Mouse (Mus musculus) liver, embryonic 16.5 days (tissue): ENCODE data around the gene Coq7. TPM values are rescaled to one million over a fixed set of nuclear protein-coding genes. Genes with fewer than 3 reads are reported as not detected.

Experiments
- ATAC-seq: fragments of 200-750 bp; cut with Nextera tagmentation; 2 replicates; pipeline ENCODE4 v1.8.0; 2017; ENCODE audit warnings: low read depth, mild to moderate bottlenecking, moderate number of reproducible peaks, moderate library complexity
- H3K27ac ChIP-seq: fragments of 300-500 bp; sonication (generic); 2 replicates; pipeline ENCODE4 v1.5.1; 2014; ENCODE audit warnings: mild to moderate bottlenecking, low read length
- H3K27me3 ChIP-seq: fragments of 300-500 bp; sonication (generic); 2 replicates; pipeline ENCODE4 v1.6.1; 2014; ENCODE audit warnings: low read depth, low read length, mixed read lengths; ENCODE audit not compliant: control insufficient read depth, insufficient read depth
- H3K36me3 ChIP-seq: fragments of 300-500 bp; sonication (generic); 2 replicates; pipeline ENCODE4 v1.6.1; 2014; ENCODE audit warnings: mild to moderate bottlenecking; ENCODE audit not compliant: control insufficient read depth, insufficient read depth
- H3K4me1 ChIP-seq: fragments of 300-500 bp; sonication (generic); 2 replicates; pipeline ENCODE4 v1.6.1; 2014; ENCODE audit warnings: low read depth, low read length, mixed read lengths; ENCODE audit not compliant: control insufficient read depth
- H3K4me2 ChIP-seq: fragments of 300-500 bp; sonication (generic); 2 replicates; pipeline ENCODE4 v1.6.1; 2014; ENCODE audit warnings: low read depth, low read length, mixed read lengths
- H3K4me3 ChIP-seq: fragments of 300-500 bp; sonication (generic); 2 replicates; pipeline ENCODE4 v1.5.1; 2014; ENCODE audit warnings: low read depth, mild to moderate bottlenecking, low read length
- H3K9ac ChIP-seq: fragments of 300-500 bp; sonication (generic); 2 replicates; pipeline ENCODE4 v1.6.1; 2014; ENCODE audit warnings: low read depth, low read length
- H3K9me3 ChIP-seq: fragments of 300-500 bp; sonication (generic); replicated peaks from 2 replicates; pipeline ENCODE4 v1.6.1; 2016; ENCODE audit warnings: low read length; ENCODE audit not compliant: control insufficient read depth
- WGBS: fragments of 180-500 bp; shearing (Covaris S2); extraction: QIAGEN DNeasy Blood & Tissue Kit; methylation state at CpG from one replicate; pipeline ENCODE4 v1.1.7; 2014; ENCODE audit not compliant: insufficient replicate concordance; 5-methylcytosine and 5-hydroxymethylcytosine counted together
- polyA plus RNA-seq: library from polyadenylated mRNA; unstranded; fragments of >200 nt; fragmentation: Nextera tagmentation; extraction: Ambion mirVana; gene quantifications from 2 replicates; pipeline ENCODE4 v1.2.1, GENCODE M21; 2015

Coq7 gene
- polyA plus RNA-seq, 1 experiment from 2014 or later = 32.7 TPM

DNA sequence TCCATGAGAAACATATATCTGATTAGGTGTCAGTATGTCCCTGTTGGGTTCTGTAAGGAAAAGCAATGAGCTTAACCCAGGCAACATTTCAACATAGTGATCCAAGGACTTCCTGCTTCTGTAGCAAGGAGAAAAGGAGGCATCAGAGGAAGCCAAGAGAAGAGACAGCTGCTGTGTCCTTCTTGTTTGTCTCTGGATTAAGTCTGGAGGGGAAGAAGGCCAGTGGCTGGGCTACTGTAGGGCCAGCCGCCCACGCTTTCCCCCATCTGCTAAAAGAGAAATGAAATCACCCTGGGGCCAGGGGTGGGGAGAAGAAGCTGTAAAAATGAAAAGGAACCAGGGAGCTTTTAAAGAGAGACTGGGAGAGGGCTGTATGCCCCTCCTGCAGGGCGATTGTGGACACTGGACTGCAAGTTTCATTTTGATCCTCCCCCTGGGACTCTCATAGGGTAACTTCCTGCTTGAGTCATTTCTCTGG is 54.3 kb downstream of the Coq7 start:
- H3K4me3 ChIP-seq = no peak overlapping the region
- H3K4me1 ChIP-seq = no peaks in the 10 kb centered on the region
- H3K4me2 ChIP-seq = no peak overlapping the region
- no peaks in the 10 kb centered on the region for H3K9me3 ChIP-seq
- 55% methylated on average over 3 of the region's 3 CpGs for WGBS
- ATAC-seq = no peak
- H3K9ac ChIP-seq = no peak overlapping the region
- H3K27me3 ChIP-seq = no peaks in the 10 kb centered on the region
- no peaks in the 10 kb centered on the region for H3K36me3 ChIP-seq
- no peak overlapping the region for H3K27ac ChIP-seq

DNA sequence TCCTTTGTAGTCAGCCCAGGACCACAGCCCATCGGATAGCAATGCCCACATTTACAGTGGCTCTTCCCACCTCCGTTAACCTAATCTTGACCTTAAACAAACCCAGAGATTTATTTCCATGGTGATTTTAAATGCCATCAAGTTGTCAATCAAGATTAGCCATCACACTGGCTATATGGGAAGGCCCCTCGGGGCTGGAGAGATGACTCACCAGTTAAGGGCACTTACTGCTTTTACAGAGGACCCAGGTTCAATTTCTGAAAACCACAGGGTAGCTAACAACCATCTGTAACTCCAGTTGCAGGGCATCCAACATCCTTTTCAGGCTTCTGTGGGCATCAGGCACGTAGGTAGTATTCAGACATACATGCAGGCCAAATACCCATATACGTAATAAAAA is 56.7 kb downstream of the Coq7 start:
- Histone ChIP-seq H3K9ac (no peak overlapping the region), H3K9me3 (no peaks in the 10 kb centered on the region), H3K4me1 (no peaks in the 10 kb centered on the region), H3K4me2 (no peak overlapping the region), H3K27me3 (no peaks in the 10 kb centered on the region), H3K27ac (no peak overlapping the region), H3K36me3 (no peaks in the 10 kb centered on the region), H3K4me3 (no peak overlapping the region)
- ATAC-seq = no peak
- WGBS = 59% methylated on average over 5 of the region's 5 CpGs

DNA sequence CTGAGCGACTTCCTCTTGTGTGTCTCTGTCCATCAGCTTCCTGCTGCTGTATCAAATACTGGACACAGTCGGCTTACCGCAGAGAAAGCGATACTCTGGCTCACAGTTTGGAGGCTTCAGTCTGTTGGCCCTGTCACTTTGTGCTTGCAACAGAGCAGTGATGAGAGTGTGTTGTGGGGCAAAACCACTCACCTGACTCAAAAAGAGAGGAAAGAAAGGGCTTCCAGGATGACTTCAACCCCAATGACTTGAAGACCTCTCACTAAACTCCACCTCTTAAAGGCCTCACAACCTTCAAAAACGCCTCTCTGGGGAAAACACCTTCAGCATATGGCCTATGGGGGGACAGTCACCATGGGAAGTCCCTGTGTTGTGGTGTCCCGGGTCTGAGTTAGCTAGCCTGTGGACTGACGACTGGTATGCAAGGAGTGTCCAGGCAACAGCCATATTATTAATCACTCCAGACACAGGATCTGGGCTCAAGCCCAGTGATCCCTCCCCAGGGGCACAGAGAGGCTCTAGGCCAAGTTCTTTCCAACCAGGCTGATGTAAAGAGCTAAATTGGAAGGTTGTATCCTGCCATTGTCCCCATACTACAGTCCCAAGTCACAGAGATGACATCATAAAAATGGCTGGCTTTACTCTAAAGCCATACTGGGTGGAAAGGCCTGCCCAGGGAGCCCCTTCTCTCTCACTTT is 58.0 kb downstream of the Coq7 start:
- 66% methylated on average over 7 of the region's 7 CpGs for WGBS
- H3K9ac ChIP-seq = no peak overlapping the region
- no peak overlapping the region for H3K4me2 ChIP-seq
- H3K4me3 ChIP-seq = no peak overlapping the region
- H3K36me3 ChIP-seq = no peaks in the 10 kb centered on the region
- ATAC-seq = no peak
- no peaks in the 10 kb centered on the region for H3K9me3 ChIP-seq
- H3K4me1 ChIP-seq = no peaks in the 10 kb centered on the region; the same call in none of the 2 replicates
- no peak overlapping the region for H3K27ac ChIP-seq
- H3K27me3 ChIP-seq = no peaks in the 10 kb centered on the region

DNA sequence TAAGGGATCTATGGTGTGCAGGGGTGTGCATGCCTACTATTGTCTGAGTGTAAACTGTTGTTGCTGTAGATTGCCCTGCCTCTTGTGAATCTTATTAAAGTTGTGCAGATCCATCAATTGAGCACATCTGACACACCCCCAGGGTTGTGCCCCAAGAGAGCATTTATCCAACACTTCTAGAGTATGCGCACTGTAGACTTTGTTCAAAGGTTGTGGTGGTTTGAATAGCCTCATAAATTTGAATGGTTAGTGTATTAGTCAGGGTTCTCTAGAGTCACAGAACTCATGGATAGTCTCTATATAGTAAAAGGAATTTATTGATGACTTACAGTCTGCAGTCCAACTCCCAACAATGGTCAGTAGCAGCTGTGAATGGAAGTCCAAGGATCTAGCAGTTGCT is 60.3 kb downstream of the Coq7 start:
- no peak for ATAC-seq
- Histone ChIP-seq H3K4me3 (no peak overlapping the region), H3K36me3 (no peaks in the 10 kb centered on the region), H3K4me2 (no peak overlapping the region), H3K27ac (no peak overlapping the region), H3K27me3 (no peaks in the 10 kb centered on the region), H3K9me3 (no peaks in the 10 kb centered on the region), H3K4me1 (no peaks in the 10 kb centered on the region; the same call in none of the 2 replicates), H3K9ac (no peak overlapping the region)
- WGBS = 76% methylated on average over 1 of the region's 1 CpGs

DNA sequence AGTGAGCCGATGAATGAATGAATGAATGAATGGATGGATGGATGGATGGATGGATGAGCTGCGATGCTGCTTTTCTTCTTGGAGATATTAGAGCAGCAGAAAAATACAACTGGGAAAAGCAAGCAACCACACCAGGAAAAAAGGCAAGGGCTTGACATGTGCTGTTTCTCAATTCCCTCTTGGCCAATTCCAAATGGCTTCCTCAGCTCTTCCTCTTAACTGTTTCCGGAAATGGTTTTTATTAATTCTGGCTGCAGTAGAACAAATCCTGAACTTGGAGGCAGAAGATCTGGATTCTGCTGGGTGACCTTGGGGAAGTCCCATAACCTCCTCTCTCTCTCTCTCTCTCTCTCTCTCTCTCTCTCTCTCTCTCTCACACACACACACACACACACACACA is 65.1 kb downstream of the Coq7 start:
- no peak overlapping the region for H3K27ac ChIP-seq
- ATAC-seq = no peak
- H3K4me1 ChIP-seq = no peaks in the 10 kb centered on the region; the same call in none of the 2 replicates
- no peaks in the 10 kb centered on the region for H3K27me3 ChIP-seq
- H3K36me3 ChIP-seq = no peaks in the 10 kb centered on the region
- no peak overlapping the region for H3K4me3 ChIP-seq
- H3K9ac ChIP-seq = no peak overlapping the region
- H3K4me2 ChIP-seq = no peak overlapping the region
- WGBS = 71% methylated on average over 3 of the region's 3 CpGs
- H3K9me3 ChIP-seq = no peaks in the 10 kb centered on the region

DNA sequence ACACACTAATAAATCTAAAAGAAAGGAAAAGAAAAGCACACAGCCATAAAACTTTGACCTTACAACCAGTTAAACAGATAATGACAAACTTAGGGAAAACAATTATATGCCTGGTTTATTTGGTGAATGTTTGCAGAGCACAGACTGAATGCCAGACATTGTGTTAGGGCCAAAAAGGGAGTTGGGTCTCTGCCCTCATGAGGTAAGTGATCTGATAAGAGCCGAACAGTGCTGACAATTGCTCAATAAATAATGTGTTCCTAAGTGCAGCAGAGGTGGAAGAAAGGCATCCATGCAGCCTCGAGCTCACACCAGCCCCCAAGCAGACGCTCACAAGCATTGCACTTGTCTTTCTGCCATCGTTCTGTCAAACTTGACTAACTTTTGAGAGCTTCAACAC is 68.7 kb downstream of the Coq7 start:
- Histone ChIP-seq H3K9me3 (no peaks in the 10 kb centered on the region), H3K27ac (no peak overlapping the region), H3K4me2 (no peak overlapping the region), H3K36me3 (no peaks in the 10 kb centered on the region), H3K27me3 (no peaks in the 10 kb centered on the region), H3K9ac (no peak overlapping the region), H3K4me3 (no peak overlapping the region), H3K4me1 (no peaks in the 10 kb centered on the region)
- 33% methylated on average over 4 of the region's 4 CpGs for WGBS
- peak; percentile 58 for ATAC-seq

DNA sequence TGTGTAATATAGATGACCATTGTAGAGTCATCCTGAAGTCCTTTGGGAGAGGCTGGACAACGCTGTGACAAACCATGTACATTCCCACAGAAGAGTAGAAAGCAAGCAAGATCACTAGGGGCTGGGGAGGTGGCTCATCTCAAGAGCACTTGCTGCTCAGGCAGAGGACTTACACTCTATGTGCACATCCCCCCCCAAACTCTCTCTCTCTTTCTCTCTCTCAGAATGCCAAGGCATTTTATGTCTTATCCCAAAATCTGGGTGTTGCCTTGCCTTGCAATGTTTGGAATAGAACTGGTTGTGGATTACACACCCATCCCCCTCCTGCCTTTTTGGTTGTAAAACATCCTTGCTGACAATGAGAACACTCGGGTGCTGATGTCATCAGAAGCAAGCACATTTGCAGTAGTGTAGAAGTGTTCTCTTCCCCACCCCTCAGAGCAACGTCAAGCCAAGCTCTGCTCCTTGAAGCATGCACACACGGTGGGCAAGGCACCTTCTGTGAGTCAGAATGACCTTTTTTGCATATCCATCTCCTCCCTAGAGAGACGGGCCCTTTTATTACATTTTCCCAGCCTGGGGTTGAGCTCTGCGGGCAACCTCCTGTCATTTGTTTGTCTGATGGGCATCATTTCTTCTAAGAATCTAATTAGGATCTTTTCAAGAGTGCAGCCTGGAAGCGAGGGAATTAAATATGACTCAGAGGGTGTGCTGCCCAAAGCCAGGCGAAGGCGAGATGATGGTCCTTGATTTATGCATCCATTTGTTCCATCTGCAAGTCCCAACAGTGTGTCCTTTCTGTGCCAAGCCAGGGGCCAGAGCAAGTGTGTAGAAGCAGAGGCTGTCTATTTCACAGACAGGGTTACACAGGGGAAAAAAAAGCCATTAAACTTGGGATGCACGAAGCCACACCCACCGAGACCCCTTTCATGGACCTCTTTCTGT is 70.1 kb downstream of the Coq7 start:
- no peaks in the 10 kb centered on the region for H3K9me3 ChIP-seq
- H3K4me1 ChIP-seq = no peaks in the 10 kb centered on the region
- H3K27me3 ChIP-seq = no peaks in the 10 kb centered on the region
- no peak overlapping the region for H3K4me2 ChIP-seq
- no peak overlapping the region for H3K27ac ChIP-seq
- H3K9ac ChIP-seq = no peak overlapping the region
- H3K36me3 ChIP-seq = no peaks in the 10 kb centered on the region
- no peak overlapping the region for H3K4me3 ChIP-seq
- ATAC-seq = no peak
- WGBS = 43% methylated on average over 11 of the region's 11 CpGs

DNA sequence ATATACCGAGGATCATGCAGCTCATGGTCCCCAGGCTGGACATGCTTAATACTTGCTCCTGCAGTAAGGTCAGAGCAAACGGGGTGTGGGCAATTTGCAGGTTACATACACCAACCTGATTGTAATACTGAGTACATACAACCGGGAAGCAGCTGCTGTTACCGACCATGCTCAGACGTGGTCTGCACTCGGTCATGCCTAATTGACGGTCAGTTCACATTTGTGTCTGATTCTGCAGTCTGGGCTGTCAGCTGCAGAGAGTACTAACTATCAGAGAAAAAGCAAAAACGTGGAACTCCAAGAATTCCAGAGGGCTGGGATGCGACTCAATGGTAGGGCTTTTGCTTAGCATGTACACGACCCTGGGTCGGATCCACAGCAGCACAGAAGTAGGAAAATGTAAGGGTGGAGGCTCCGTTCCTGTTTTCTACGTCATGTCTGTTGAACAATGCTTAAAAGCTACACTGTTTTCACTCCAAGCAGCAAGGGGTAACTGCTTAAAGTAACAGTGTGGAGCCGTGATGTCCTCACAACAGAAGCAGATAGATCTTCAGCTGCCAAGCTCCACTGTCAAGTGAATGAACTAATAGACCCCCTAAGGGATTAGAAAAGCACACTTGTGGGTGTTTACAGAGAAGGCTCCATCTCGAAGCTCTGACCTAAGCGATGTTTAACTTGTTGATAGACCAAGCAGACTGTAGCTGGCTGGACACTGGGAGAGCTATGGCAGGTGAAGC is 71.6 kb downstream of the Coq7 start:
- ATAC-seq = no peak
- Histone ChIP-seq H3K27ac (no peak overlapping the region), H3K9me3 (no peaks in the 10 kb centered on the region), H3K4me1 (no peaks in the 10 kb centered on the region), H3K9ac (no peak overlapping the region), H3K36me3 (no peaks in the 10 kb centered on the region), H3K27me3 (no peaks in the 10 kb centered on the region), H3K4me2 (no peak overlapping the region), H3K4me3 (no peak overlapping the region)
- 49% methylated on average over 16 of the region's 16 CpGs for WGBS
